Mouse (Mus musculus) bone marrow macrophage, adult 2 months (primary cell): ENCODE data around the gene Gm49320.

Experiments used
- CTCF ChIP-seq: IDR thresholded peaks from 2 replicates; pipeline ENCODE4 v1.5.1; 2012; ENCODE audit warnings: low read depth, mild to moderate bottlenecking, low read length, moderate library complexity
- POLR2A ChIP-seq: IDR thresholded peaks from 2 replicates; pipeline ENCODE4 v1.6.1; 2012; ENCODE audit warnings: mild to moderate bottlenecking, low read depth, low read length, borderline replicate concordance

GRCm38 (mm10) chr8:4292738-4293137 is 54.1 kb downstream of the Gm49320 start:
- TF ChIP-seq CTCF = no peak
- no peak for TF ChIP-seq POLR2A
